Mouse (Mus musculus) frontal cortex, postnatal 10 days (tissue): Measurements from ENCODE around the gene Atf1.
"Not testable (repeated sequence)": the region's sequence is repeated elsewhere in the genome, so short reads cannot be mapped to it uniquely, and the experiment has no call there.

Experiments used
- DNase-seq, 2 experiments: peaks; one replicate each; pipeline ENCODE4 v3.0.0; 2022; ENCODE audit warnings: low spot score in 2 of 2, mixed read lengths in 1 of 2

Gene Atf1

DNA sequence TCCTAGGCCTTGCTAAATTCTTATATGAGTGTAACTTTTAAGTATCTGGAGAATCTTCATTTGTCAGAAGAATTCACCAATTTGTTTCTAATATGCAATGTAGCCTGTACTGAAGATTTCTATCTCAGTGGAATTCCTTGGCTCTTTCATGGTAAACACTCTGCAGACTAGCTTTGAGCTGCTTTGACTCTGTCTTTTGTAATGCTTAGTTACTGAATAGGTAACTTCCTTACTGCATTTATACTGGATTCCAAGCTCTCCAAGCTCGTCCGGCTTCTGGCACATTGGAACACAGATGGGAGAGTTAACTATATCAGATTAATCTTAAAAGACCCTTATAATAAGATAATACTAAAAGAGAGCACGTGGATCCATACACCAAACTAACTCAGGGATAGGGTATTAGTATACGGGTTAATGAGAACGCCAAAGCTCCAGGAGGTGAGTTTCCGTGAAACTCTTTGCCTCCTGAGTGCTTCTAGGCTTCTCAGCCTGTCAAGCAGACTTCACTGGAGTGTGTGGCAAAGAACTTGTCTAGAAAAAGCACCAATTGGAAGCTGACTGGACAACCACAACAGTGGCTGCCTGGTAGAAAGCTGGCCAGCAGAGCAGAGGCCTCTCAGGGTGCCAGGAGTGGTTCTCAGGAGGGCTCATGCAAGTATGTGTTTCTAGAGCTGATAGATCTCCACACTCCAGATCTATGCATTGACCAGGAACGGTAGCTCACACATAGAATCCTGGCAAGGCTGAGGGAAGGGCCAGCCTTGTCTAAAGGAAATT, 31.2 kb downstream of the Atf1 start:
- DNase-seq: no peak

DNA sequence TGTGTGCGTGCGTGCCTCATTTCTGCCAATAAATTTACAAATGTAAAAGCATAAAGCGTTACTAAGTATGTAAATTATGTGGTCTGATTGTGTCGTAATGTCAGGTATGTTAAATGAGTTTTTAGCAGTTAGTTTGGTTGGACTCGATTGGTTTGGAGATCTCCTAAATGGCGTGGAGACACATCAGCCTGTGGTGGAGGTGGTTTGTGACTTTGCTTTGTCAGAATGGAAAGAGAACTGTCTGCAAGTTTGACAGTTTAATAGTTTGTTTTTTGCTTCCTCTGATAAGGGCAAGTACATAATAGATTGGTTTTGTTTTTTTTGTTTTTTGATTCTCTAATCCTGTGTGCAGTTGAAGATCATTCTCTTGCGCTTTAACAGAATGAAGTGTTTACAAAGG, 32.7 kb downstream of the Atf1 start:
- not testable (repeated sequence) for DNase-seq

DNA sequence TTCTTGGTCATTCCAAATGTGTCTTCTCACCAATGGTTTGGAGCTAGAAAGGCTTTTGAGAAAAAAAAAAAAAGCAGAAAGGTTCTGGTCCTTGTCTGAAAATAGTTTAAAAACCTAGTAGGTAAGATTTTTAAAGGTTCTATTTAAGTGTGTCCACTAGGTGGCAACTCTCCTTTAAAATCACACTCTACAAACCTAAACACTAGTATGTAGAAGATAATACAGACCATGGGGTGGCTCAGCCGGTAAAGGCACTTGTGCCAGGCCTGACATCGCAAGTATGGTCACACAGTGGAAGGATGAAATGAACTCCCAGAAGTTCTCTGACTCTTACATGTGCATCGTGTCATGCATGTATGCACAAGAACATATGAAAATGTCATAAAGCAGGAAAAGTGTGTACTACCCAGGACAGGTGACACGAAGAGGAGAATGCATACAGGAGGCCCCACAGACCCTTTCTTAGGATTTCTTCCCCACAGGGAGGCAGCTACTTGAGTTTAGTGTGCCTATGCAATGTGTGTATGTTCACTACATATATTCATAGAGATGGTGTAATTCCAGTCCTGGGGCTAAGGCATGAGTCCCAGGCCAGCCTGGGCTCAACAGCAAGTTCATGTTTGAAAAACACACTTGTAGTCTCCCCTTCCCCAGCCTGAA, 35.8 kb downstream of the Atf1 start:
- no peak for DNase-seq

DNA sequence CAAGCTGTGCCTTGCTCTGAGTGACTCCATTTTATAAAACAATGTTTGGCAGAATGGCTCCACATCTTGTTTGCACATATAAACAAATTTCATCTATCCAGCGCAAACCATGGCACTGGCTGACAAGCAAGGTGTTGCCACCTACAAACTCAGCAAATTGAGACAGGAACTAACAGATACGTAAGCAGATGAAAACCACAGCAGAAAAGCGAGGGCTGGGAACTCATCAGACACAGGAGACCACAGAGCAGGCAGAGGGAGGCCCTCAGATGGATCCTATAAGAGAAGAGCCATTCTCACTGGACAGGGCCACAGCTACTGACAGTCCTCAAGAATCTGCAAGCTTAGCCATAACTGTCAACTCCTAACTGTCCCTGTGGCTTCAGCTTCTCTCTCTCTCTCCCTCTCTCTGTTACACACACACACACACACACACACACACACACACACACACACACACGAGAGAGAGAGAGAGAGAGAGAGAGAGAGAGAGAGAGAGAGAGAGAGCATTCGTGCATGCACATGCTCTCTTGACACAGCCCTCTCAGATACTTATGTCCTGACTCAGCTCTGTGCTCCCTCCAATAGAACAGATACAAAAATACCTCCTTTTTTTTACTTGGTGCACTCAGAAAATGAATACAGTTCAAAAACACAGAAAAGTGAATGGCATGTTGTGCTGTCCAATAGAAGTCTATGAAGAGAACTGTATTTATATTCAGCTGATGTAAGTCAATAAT, 38.1 kb downstream of the Atf1 start:
- no peak for DNase-seq

DNA sequence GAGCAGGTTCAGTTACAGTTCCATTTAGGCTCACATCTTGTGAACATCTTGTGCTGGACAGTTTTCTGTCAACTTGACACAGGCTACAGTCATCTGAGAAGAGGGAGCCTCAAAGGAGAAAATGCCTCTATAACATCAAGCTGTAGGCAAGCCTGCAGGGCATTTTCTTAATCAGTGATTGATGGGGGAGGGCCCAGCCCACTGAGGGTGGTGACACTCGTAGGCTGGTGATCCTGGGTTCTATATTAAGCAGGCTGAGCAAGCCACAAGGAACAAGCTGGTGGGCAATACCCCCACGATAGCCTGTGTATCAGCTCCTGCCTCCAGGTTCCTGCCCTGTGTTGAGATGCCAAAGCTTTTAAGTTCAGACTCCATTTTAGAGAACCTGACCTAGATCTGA, 41.3 kb downstream of the Atf1 start:
- DNase-seq: no peak

DNA sequence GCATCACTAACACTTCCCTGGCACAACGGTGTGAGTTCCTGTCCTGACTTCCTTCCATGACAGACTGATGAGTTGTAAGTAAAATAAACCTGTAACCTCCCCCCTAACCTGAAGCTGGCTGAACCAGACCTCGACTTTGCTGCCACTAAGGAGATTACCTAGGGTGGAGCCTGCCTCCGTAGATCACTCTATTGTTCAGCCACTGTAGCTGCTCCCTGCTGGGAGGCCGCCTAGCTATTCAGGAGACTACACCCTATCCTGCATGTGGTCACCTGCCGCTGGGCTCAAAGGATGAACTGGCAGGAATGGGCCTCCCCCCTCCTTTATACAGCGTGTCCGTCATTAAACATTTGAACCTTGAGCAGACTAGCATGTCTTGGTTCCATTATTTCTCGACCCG, 42.2 kb downstream of the Atf1 start:
- DNase-seq: no peak

DNA sequence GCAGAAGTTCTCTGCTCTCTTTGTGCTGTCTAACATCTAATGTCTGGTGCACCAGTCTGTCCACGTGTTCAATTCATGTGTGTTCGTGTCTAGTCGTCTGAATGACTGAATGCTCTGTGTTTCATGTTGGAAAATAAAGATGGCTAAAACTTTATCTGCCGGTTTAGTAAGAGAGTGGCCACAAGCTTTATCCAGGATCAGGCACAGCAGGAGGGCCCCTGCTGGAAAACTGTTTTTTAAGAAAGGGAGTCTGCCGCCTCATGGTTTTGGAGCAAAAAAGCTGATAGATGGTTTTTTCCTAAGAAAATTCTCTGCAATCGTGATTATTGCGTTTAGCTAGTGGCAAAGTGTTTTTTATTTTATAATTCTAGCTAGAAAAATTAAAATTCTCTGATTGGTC, 43.0 kb downstream of the Atf1 start:
- not testable (repeated sequence) for DNase-seq

DNA sequence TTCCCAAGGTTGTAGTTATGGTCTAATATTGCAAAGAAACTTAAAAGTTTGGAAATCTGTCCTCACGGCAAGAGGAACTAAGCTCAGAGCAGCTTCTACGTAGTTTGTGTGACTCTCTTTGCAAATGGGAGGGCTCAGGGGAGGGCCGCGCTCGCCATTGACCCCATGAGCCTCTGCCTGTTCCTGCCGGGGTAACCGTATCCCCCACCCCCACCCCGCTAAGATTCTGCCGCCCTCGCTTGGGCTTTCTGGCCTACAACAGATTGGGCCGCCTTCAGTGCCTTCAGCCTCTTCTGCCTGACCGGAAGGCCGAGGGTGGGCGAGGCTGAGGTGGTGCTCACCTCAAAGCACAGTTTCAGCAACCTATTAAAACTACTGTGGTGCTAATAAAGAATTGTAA, 43.8 kb downstream of the Atf1 start:
- no peak for DNase-seq

DNA sequence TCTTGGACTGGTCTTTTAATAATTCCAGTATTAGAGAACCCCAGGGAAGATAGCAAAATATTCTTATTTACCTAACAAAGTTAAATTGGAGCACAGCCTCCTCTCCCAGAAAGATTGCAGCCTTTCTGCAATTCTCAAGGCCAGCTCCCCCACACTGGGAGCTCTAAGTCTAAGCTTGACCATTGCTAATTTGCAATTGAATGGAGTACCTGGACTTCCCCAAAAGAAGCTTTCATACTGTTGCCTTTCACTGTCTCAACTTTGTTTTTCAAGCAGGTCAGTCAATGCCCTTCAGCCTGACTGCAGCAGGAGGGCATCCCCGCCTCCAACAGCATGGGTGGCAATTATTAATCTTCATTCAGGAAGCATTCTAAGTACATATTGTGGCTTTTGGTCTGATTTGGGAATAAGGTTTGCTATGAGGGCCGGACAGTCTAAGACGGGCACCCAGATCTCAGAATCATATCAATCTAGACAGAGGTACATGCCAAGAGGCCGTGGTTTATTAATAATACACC, 46.2 kb downstream of the Atf1 start:
- DNase-seq: not testable (repeated sequence)

DNA sequence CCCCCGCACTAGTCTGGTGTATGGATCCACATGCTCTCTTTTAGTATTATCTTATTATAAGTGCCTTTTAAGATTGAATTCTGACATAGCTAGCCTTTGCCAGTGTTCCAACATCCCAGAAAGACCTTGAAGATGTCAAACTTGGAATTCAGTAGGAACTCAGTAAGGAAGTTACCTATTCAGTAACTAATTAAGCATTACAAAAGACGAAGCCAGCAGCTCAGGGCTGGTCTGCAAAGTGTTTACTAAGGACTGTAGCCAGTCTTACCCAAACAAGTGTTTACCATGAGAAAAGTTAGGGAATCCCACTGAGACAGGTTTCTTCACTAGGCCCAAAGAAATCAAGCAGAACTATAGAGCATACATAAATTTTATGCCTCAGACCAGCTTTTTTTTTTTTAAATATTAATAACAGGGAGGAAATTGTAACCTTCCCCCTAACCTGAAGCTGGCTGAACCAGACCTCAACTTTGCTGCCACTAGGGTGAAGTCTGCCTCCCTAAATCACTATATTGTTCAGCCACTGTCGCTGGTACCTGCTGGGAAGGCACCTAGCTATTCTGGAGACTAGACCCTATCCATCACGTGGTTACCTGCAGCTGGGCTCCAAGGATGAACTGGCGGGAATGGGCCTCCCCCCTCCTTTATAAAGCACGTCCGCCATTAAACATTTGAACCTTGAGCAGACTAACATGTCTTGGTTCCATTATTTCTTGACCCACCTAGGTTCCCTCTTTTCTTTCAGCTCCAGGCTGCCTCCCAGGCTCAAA, 47.4 kb downstream of the Atf1 start:
- DNase-seq: no peak

DNA sequence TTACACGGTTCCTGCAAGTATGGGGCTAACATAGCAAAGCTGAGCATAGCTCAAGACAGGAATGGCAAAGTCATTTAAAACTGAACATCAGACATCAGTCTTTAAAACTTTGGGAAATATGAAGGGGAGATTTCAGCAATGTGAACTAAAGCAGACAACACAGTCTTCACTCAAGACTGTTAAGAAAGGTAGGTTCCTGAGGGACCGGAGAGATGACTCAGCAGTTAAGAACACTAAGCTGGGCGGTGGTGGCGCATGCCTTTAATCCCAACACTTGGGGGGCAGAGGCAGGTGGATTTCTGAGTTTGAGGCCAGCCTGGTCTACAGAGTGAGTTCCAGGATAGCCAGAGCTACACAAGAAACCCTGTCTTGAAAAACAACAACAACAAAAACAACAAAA, 48.8 kb downstream of the Atf1 start:
- no peak for DNase-seq

DNA sequence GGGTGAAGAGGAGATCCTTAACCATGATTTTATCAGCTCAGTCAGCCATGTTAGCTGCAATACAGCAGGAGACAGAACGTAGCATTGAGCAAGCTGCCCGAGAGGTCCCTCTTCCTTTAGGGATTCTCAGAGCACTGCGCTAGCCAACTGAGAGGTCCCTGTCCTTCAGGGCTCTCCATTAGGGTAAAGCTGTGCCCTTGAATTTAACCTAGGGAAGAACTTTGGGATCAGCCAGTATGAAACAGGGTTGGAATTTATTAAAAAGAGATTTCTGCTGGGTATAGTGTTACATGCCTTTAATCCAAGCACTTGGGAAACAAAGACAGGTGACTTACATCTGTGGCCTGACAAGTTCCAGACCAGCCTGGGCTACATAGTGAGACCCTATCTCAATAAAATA, 50.0 kb downstream of the Atf1 start:
- DNase-seq: no peak

DNA sequence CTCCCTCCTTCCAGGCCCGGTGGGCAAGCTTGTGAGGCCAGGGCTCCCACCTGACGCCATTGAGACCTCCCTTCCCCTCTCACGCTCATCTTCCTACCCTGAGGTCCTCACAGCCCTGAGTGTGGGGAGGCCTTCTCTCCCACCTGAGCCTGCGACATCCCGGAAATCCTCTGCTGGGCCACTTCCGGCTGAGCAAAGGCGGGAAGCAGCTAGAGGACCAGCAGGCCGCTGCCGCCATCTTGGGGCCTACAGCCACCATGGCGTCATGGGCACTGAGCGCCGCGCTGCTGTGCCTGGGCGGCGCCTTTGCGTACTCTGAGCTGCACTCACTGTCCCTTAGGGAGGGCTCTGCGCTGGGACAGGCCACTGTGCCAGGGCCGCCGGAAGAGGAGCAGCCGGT, 53.0 kb downstream of the Atf1 start, which contains the start of gene Tmprss12:
TSS of gene Tmprss12 (plus strand) at position 212 of the 400 bp plus-strand sequence.
- no peak for DNase-seq

DNA sequence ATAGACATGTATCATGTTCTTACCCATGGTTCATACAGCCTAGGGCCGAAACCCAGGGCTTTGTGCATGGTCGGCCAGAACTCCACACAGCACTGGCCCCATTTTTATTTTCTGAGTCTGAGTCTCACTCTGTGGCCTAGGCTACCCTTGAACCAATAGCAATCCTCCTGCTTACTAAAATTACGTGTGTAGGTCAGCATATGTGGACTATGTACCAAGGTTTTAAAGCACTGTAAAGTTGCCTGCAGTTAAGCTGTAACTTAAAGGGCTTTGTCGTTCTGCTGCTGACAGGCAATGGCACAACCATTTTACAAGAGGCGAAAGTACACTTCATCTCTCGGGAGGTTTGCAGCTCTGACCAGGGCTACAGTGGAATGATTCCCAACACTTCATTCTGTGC, 61.4 kb downstream of the Atf1 start:
- no peak for DNase-seq

DNA sequence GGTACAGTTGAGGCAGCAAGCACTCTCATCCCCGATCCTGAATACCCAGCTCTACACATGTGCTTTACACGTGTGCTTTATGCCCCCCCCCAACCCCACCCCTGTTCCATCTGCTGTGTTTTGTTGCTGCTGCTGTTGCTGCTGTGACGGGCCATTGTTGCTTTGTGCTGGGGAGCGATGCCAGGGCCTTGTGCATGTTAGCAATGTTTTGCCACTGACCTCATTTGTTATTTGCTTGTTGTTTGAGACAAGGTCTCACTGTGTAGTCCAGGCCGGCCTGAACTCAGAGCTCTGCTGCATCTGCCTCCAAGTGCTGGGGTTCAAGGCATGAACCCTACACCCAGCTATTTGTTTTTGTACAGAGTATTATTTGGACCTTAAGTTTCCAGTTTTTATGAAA, 63.2 kb downstream of the Atf1 start:
- no peak for DNase-seq

DNA sequence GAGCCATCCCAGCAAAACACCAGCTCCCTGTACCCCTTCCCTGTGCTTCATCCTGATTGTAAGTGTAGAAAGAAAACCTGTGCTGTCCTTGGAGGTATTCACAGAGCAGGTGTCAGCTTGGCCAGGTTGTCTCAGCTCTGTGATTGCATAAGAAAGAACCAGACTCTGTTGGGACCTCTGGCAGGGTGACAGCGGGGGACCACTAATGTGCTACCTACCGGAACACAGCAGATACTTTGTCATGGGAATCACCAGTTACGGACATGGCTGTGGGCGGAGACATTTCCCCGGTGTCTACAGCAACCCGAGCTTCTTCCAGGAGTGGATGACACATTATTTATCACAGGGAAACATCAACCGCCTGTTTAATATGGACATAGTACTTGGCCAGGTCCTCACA, 64.7 kb downstream of the Atf1 start:
- no peak for DNase-seq

DNA sequence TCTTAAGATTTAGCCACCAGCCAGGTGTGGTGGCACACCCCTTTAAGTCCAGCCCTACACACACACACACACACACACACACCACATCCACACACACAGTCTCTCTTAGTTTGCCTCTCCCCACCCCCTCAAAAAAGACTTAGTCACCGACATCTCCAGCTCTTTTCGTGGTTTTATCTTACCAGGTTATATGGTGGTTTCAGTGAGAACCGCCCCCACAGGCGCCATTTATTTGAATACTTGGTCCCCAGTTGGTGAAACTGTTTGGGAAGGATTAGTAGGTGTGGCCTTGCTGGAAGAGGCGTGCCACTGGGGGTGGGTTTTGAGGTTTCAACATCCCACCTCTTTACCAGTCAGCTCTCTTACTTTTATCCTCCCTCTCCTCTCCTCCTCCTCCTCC, 70.2 kb downstream of the Atf1 start:
- DNase-seq: no peak

DNA sequence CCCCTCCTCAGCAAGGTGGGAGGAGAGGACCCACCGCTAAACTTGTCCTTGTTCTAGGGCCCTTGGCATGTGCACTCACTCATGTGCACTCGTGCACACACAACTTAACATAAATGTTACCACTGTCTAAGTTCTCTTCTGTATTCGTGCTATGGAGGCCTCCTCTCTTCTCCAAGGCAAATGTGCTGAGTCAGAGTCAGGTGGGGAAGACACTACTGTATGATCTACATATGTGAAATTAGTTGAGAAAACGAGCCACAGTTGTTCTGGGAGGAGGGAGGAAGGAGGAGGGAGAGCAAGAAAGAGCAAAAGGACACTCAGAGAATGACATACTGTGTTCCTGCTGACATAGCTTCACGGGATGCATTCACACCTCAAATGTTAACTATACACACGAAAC, 72.9 kb downstream of the Atf1 start:
- DNase-seq: no peak

DNA sequence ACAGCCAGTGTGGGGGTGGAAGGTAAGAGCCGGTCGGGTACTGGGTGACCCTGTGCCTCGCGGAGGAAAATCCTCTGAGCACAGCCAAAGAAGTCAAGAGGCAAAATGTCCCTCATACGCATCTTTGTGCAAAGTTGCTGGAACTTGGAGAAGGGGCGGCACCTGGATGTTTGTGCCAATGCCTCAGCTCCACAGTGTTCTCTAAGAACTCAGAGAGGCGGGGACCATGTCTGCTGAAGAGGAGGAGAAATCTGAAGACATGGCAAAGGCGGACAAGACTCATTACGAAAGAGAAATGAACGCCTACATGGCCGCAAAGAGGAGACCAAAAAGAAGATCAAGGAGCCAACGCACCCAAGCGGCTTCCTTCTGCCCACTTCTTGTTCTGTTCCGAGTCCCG, 73.9 kb downstream of the Atf1 start:
- no peak for DNase-seq

DNA sequence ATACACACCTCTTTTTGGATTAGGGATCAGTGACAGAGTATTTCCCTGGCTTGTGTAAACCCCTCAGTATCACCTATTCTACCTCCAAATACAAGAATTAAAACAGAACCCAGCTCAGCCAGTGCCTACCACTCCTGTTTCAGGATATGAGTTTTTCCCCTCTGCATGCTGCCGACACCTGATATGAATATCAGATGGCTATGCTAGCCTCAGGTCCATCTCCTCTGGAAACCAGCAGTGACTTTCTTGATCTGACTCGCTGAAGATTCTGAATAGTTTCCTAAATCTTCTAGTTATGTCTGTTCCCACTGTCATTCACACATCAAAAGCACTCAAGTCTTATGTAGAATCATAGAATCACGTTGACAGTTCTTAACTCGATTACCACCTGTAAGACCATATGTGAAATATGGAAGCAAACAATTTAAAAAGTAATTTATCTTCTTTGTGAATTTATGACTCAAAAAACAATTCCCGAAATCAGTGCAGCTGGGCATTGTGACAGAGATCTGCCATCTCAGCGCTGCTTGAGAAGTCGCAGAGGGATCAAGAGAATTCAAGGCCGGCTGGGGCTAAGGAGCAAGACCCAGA, 75.9 kb downstream of the Atf1 start:
- DNase-seq: no peak
